Mouse (Mus musculus): ENCODE data around the gene Nutf2-ps1.

Nutf2-ps1 gene

DNA sequence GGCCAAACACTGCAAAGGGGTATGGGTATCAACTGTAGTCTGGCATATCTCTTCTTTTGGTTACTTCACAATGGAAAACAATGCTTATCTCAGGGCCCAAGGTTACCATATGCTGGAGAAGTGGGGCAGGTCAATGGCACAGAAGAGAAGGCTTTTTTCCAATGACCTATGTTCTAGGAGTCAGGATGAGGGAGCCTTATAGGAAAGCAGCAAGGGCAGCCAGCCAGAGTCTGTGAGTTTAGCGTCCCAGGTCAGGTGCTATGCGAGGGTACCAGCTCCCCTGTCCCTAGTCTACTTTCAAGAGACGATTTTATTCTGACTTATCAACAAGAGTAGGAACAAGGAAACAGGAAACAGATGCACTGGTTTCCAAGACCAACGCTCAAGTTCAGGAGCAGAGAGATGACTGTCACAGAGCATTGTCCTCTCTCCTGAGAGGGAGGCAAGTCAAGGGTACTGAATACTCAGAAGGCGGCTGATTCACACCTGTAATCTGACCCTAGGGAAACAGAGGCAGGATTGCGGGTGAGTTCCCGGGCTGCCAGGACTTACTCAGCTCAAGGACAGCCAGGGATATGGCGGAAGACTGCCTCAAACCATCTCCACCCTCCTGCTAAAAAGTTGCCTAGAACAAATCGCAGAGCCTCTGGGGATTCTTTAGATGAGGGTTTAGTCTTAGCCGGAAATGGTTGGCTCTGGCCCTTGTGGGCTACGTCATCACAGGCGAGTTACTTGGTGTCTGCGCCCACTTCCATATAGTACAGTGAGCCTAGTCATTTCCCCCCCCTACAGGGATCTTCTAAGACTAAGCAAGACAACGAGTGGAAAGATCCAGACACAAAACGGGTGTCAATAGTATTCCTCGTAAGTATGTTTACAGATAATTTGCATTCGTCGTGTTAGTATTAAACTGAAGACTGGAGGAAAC lies 17.1 kb downstream of the Nutf2-ps1 start:
- no peak for ATAC-seq (ENCODE audit: insufficient number of reproducible peaks, low FRiP score, low TSS enrichment)

DNA sequence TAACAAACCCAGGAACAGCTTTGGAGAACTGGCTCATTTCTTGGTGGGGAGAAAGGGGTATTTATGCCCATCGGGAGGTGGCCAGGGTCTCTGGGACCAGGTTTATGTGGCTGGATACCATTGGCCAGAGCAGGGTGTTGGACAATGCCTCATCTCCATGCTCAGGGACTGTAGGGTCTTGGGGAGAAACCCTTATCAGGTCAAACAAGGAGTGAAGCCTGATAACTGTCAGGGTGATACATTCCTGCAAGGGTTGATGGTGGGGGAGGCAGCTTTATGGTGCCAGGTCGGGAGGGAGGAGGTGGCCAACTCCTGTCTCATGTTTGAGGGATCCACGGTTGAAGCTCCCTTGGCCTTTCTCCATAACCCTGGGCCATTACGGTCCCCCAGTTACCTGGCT lies 17.8 kb downstream of the Nutf2-ps1 start:
- no peak for ATAC-seq (ENCODE audit: insufficient number of reproducible peaks, low FRiP score, low TSS enrichment)

DNA sequence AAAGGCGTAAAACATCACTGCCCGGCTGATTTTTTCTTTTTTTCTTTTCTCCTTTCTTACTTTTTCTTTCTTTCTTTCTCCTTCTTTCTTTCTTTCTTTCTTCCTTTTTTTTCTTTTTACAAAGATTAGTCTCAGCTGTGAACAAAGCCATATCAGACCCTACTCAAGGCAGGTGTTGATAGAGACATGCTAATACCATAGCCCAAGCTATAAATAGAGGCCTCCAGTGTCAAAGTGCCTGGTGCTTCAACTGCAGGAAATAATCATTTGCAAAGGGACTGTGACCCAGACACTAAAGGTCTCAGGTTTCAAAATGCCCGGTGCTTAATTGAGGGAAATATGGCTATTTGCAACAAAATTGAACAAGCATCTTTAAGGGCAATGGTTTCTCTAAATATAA lies 20.3 kb downstream of the Nutf2-ps1 start:
- no peak for ATAC-seq (ENCODE audit: insufficient number of reproducible peaks, low FRiP score, low TSS enrichment)

DNA sequence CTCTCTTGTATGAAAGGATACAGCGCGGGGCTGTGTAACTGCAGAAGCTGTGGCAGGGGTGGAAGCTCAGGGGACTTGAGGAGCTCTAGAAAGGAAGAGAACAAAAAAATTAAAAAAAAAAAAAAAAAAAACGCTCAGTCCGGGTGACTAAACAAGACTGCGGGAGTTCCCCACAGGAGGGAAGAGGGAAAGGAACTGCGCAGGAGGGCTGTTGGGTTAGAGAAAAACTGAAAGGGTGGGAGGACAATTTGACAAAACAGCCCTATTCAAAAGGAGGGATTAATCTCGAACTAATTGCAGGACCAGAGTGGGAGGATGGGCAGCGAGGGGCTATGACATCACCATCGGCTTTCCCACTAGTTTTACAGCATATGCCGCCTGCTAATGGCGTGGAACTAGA lies 21.0 kb downstream of the Nutf2-ps1 start:
- no peak for ATAC-seq (ENCODE audit: insufficient number of reproducible peaks, low FRiP score, low TSS enrichment)

DNA sequence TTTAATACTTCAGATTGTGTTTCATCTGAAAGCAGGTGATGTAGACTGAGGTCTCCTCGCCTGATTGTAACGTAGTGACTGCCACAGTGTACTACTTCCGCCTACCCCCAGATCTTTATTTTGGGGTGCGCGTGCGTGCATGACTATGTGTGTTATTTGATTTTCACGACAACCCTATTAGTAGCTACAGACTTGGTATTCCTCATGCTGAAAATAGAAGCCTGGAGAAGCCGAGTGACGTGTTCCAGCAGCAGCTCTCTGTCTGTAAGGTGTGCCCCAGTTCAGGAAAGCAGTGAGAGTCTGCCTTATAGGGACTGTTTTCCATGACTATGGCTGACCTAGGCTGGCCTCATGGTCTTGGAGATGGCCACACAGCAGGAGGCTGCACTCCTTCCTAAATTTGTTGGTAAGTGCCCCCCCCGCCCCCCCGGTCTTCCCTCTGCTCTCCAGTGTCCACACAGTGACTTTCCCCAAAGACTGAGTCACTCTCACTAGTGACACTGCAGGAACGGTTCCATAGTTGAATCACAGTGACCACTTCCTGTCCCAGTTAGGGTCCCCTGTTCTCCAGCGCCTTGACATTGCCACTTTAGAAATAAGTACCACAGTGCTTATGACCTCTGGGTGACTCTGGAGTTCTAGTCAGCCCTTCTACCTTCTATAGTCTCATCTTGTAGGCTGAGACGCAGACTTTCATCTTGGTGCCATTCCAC lies 23.1 kb downstream of the Nutf2-ps1 start:
- no peak for ATAC-seq (ENCODE audit: insufficient number of reproducible peaks, low FRiP score, low TSS enrichment)

DNA sequence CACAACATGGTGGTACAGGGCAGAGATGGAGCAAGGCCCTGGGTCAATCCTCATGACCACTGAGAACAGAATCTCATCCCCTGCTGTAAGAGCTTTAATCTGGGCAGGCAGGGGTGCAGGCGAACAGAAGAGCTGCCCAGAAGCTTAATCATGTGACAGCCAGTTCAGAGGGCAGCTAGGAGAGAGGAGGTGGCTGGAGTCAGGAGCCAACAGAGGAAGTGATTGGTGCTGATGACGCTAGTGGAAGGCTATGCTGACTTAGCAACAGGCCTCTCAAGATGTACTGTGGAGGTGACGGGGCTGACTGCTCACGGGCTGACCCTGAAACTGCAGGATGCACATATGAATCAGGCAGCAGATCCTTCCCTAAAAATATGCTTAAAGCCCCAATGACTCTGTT lies 24.7 kb downstream of the Nutf2-ps1 start:
- ATAC-seq (ENCODE audit: insufficient number of reproducible peaks, low FRiP score, low TSS enrichment) = no peak

DNA sequence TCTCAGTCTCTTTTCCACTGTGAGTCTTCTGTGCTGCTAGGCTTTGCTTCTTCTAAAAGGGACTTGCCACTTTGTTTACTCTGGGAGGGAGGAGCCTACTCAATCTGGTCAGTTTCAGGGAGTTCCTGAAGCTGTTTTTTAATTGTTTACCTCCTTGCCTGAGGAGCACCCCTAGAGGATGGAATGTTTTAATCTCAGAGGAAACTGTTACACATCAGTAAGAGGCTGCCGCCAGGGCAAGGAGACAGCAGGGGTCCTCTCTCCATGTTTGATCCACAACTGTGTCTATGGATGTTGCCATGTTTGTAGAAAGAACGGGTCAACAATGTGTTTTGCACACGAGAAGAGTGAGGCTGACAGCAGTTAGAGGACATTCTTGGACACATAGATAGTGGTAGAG lies 28.4 kb downstream of the Nutf2-ps1 start:
- ATAC-seq (ENCODE audit: insufficient number of reproducible peaks, low FRiP score, low TSS enrichment) = no peak

DNA sequence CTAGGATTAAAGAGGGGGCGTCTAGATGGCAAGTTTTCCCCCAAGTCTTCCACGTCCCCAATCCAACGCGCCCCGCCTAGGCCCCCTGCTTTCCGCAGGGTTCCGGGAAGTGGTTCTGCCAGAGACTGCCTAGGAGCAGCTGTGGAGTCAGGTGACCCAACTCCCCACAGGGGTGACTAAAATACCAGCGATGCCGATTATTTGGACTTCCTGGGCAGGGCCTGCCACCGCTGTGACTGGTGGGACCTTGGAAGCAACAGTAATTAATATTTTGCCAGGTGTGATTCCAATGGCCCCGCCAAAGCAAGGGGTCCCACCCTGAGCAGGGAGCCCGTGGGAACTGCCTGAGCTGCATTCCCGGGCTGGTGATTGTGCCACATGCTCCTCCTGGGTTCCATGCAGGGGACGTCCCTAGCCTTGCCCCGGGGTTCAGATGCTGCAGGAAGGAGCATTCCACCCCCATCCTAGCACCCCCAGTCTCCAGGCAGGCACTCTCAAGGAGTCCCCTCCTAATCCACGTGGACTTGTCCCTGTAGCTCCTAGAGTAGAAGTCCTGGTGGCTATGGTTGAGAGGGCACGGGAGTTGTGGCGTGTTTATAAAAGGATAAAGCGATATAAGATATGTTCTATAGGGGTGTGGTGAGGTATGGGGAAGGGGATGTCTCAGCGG lies 31.5 kb downstream of the Nutf2-ps1 start:
- ATAC-seq (ENCODE audit: insufficient number of reproducible peaks, low FRiP score, low TSS enrichment) = no peak; the same call in 1 of the 2 replicates

DNA sequence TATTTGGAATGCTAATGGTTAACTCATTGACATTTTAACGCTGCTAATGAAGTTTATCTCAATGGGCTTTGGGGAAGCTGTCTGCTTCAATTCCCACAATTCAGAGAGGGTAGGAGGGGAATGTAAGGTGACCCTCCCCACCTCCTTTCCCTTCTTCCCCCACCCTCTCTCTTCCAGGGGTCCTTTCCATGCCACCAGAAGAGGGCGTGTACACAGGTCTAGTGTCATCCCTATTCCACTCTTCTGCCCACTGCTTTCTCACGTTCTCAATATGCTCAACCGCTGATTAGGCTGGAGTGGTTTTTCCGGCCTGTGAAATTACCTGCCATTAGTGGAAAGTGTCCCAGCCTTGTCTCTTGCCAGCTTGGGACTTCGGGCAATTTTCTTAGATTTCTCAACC lies 32.0 kb downstream of the Nutf2-ps1 start:
- no peak for ATAC-seq (ENCODE audit: insufficient number of reproducible peaks, low FRiP score, low TSS enrichment)

DNA sequence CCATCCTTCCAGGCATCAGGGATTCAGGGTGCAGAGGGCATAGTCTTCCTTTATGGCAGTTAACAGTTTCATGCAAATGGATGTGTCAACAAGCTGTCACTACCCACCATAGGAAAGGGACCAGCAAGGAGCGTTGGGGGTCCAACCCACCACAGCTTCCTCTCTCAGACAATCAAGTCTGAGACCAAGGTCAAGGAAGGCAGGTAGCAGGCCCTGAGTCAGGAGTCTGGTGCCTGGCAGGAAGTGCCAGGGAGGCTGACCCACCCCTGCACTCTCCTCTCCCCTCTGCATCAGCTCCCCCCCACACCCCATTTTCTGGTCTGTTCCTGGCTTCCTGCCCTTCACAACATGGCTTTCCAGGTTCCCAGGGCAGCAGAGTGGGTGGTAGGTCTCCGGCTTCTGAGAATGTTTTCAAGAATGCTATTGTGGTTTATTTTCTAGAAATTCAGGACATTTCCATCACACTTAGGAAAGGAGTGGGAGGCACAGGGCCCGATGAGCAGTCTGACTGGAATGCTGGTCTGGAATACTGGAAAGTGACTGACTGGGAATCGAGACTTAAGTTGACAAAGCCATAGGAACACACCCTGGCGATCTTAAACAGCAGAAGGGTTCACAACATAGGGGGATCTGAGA lies 33.8 kb downstream of the Nutf2-ps1 start:
- no peak for ATAC-seq (ENCODE audit: insufficient number of reproducible peaks, low FRiP score, low TSS enrichment)

DNA sequence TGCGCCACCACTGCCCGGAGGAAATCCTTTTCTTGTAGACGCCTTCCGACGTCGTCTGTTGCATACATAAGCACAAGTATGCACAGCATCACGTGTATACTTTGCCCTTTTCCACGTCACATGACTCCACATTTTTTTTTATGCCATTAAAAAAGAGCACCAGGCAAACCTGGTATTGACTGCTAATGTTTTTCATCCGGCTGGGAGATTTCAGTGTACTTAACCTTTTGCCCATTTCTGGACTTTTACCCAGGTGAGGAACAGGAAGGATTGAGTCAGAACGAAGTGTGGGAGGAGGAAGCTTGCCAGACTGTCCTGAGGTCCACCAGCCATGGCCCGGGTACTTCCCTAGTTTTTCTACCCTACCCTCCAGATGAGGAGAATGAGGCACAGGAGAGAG lies 34.5 kb downstream of the Nutf2-ps1 start:
- ATAC-seq (ENCODE audit: insufficient number of reproducible peaks, low FRiP score, low TSS enrichment) = no peak

DNA sequence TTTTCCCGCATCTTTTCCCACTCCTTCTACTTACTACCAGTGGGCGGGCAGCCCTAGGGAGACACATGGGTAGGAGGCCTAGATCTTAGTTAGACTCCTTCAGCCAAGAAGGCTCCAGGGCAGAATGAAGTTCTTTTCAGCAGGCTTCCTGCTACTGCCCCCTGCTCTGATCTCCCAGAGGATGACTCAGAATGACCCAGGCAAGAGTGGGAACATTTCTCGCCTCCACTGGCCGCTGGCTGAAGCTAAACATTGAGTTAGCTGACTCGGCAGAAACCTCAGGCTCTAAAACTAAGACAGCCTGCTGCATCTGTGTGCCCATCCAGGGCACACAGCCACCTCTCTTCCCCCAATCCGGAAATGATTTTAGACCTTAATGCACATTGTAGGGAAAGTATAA lies 36.1 kb downstream of the Nutf2-ps1 start:
- no peak for ATAC-seq (ENCODE audit: insufficient number of reproducible peaks, low FRiP score, low TSS enrichment)

DNA sequence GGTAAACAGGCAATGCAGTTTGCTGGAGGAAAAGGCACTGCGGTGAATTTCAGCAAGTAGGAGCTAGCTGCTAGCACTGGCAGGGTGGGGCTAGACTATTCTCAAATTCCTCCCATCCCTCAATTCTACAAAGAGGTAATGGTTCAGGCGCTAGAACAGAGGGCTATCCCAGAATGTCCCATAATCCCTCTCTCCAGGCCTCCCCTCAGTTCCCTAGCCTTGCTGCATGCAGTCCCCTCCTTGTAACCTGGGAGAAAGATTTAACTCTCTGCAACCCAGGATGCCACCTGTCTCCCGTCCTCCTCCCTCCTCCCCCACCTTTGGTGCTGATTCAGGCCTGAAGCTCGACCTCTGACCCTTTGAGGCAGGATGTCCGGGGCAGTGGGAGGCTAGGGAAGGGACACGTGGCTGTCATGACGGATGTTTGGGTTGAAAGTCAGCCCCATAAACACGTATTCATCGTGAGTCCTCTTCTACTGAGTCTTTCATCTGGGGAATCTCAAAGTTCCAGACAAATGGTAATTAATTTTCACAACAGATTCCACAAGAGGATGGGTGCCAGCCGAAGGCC lies 36.6 kb downstream of the Nutf2-ps1 start:
- ATAC-seq (ENCODE audit: insufficient number of reproducible peaks, low FRiP score, low TSS enrichment) = no peak

DNA sequence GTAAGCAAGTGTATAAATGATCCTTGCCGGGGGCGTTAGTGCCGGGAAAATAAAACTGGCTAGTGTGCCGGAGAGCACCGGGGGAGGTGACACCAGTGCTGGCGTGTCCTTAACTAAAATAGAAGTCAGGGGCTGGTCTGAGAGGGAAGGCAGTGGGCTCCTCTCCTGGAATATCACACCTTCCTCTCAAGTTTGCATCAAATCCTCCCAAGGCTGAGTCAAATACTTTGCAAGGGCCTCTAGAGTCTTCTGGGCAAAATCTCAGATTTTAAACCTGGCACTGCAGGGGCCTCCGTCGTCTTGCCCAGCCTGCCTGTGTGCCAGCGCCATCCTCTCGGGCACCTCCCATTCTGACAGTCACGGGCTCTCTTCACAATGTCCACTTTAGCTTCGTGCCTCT lies 37.9 kb downstream of the Nutf2-ps1 start:
- ATAC-seq (ENCODE audit: insufficient number of reproducible peaks, low FRiP score, low TSS enrichment) = no peak

DNA sequence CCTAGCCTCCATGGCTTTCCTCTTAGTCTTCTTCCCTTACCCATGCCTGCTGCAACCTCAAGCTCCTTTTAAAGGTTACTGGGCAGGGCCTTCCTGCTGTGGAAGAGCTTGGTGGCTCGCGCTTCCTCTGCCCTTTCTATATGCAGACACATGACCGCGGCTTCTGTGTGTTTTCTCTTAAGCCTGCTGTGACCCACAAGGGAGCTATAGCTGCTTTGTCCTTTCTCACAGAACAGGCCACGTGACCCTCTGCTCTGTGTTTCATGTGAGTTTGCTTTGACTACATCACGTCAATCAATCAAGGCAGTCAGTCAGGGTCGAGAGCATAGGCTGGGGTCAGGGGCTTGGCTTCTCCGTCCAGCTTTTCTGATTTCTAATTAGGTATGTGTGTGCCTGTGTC lies 41.3 kb downstream of the Nutf2-ps1 start:
- ATAC-seq (ENCODE audit: insufficient number of reproducible peaks, low FRiP score, low TSS enrichment) = no peak

DNA sequence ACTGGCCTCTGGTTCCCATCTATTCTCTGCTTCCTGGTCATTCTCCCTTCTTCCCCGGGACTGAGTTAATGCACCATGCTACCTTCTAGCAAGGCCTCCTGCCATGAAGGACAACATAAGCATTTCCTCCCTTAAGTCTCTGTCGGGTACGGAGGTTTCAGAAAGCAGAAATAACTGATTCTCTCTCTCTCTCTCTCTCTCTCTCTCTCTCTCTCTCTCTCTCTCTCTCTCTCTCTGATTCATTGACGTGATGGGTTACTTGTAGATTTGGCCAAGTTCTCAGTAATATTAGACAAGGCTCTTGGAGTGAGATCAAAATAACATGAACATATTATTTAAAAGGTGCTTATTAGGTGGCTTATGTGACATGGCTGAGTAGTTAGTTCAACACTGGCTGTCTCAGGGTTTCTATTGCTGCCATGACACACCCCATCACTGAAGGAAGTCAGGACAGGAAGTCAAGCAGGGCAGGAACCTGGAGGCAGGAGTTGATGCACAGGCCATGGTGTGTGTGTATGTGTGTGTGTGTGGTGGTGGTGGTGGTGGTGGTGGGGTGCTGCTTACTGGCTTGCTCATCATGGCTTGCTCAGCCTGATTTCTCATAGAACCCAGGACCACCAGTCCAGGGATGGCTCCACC lies 43.8 kb downstream of the Nutf2-ps1 start:
- no peak for ATAC-seq (ENCODE audit: insufficient number of reproducible peaks, low FRiP score, low TSS enrichment)

DNA sequence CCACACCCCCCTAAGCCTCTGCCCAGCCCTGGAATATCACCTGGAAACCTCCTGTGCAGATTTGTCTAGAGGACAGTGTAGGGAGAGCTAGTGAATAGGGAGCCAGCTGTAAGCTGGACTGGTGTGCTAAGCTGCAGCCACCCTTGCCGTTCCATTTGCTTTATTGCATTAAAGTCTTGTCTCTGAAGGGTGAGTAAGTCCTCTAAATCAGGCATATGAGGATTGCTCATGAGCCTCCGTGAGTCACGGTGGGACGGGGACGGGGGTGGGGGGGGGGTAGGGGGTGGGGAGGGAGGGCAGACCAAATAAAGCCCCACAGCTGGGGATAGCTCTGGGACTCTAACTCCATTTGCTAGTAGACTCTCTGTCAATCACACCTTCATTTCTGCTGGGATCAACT lies 45.3 kb downstream of the Nutf2-ps1 start:
- no peak for ATAC-seq (ENCODE audit: insufficient number of reproducible peaks, low FRiP score, low TSS enrichment)

DNA sequence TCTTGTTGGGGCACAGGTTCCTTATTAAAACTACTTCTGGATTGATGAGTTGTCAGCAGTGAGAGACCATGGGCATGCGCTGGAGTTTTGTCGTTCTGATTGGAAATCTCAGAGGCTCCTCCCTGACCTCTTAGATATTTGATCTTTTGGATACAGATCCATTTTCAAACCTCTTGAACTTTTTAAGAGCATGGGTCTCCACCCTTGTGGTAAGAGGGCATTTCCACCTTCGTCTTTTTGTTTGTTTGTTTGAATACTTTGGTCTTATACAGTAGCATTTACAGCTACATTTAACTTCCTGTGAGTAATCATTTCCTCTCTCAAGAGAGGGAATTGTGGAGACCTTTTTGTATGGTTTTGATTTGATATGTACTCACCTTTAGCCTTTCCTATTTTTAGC lies 49.6 kb downstream of the Nutf2-ps1 start:
- ATAC-seq (ENCODE audit: insufficient number of reproducible peaks, low FRiP score, low TSS enrichment) = no peak

DNA sequence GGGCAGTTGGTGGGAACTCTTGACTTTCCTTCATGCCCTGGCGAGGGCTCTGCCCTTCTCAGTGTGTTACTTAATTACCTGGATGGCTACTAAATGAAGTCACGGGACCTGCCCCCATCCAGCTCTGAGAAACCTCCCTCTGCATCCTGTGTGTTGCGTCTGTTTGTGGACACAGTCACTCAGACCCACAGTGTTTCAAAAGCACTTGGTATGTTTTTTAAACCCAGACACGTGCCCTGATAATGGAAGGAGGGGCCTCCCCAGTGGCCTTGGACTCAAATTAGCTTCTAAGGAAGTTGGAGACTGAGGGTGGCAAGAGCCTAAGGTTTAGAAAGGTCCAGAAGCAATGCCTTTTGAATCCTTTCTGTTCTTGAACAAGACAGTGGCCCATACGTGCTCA lies 50.1 kb downstream of the Nutf2-ps1 start:
- ATAC-seq (ENCODE audit: insufficient number of reproducible peaks, low FRiP score, low TSS enrichment) = no peak

Measured in cerebellum, adult (tissue).